Mouse (Mus musculus) midbrain, embryonic 14.5 days (tissue): ENCODE measurements around the gene Map3k11. TPM values are rescaled to one million over a fixed set of nuclear protein-coding genes. Genes with fewer than 3 reads are reported as not detected.
A peak's percentile ranks its signal among the peaks of the same experiment; 100 is the strongest.

ENCODE experiments used
- ATAC-seq: fragments of 200-750 bp; cut with Nextera tagmentation; 2 replicates; pipeline ENCODE4 v1.8.0; 2017; ENCODE audit warnings: moderate number of reproducible peaks, moderate library complexity; ENCODE audit not compliant: low FRiP score, low TSS enrichment
- DNase-seq: peaks from one replicate; pipeline ENCODE4 v3.0.0-alpha.2; 2015
- H3K27ac ChIP-seq: fragments of 300-500 bp; sonication (generic); replicated peaks from 2 replicates; pipeline ENCODE4 v1.5.1; 2014; ENCODE audit warnings: mild to moderate bottlenecking, low read depth, low read length, moderate library complexity
- H3K27me3 ChIP-seq: fragments of 300-500 bp; sonication (generic); 2 replicates; pipeline ENCODE4 v1.6.1; 2014; ENCODE audit warnings: low read length, control low read depth, mixed read lengths; ENCODE audit not compliant: control insufficient read depth, insufficient read depth
- H3K36me3 ChIP-seq: fragments of 300-500 bp; sonication (generic); 2 replicates; pipeline ENCODE4 v1.6.1; 2014; ENCODE audit warnings: low read length, control low read depth; ENCODE audit not compliant: control insufficient read depth, insufficient read depth
- H3K4me1 ChIP-seq: fragments of 300-500 bp; sonication (generic); 2 replicates; pipeline ENCODE4 v1.6.1; 2014; ENCODE audit warnings: mild to moderate bottlenecking, antibody characterized with exemption, low read length, control low read depth; ENCODE audit not compliant: control insufficient read depth, insufficient read depth
- H3K4me2 ChIP-seq: fragments of 300-500 bp; sonication (generic); 2 replicates; pipeline ENCODE4 v1.6.1; 2014; ENCODE audit warnings: mild to moderate bottlenecking, low read length, moderate library complexity
- H3K4me3 ChIP-seq: fragments of 300-500 bp; sonication (generic); replicated peaks from 2 replicates; pipeline ENCODE4 v1.5.1; 2014; ENCODE audit warnings: low read depth, low read length
- H3K9ac ChIP-seq: fragments of 300-500 bp; sonication (generic); replicated peaks from 2 replicates; pipeline ENCODE4 v1.6.1; 2014; ENCODE audit warnings: mild to moderate bottlenecking, low read length, moderate library complexity
- H3K9me3 ChIP-seq: fragments of 300-500 bp; sonication (generic); 2 replicates; pipeline ENCODE4 v1.6.1; 2016; ENCODE audit warnings: low read length, control low read depth, mixed read lengths; ENCODE audit not compliant: control insufficient read depth
- WGBS: fragments of 180-500 bp; shearing (Covaris S2); extraction: QIAGEN DNeasy Blood & Tissue Kit; methylation state at CpG from one replicate; pipeline ENCODE4 v1.1.7; 2014; 5-methylcytosine and 5-hydroxymethylcytosine counted together
- polyA plus RNA-seq: library from polyadenylated mRNA; unstranded; fragments of >200 nt; fragmentation: Nextera tagmentation; extraction: Ambion mirVana; gene quantifications from 2 replicates; pipeline ENCODE4 v1.2.1, GENCODE M21; 2014

The Map3k11 gene
- polyA plus RNA-seq, 1 experiment from 2014 or later, result 12.1 TPM

DNA sequence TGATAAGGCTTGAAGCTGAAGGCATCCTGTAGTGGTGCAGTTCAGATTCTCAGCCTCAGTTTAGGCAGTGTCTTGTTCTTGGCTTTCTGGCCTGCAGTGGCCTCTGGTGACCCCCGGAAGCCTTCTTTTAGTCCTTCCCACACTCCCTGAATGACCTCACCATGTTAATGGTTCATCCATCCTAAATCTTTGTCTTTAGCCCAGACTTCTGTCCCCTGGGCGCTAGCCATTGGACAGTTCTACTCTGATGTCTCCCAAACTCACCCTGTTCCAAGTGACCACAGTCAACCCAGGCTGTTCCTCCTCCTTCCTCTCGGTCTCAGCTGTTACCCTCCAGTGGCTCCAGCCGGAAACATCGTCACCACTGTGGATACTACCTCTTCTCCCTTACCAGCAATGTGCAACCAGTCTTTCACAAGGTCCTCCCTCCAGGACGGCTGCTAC is 39.2 kb upstream of the Map3k11 start:
- WGBS, result 72% methylated on average over 6 of the region's 6 CpGs

DNA sequence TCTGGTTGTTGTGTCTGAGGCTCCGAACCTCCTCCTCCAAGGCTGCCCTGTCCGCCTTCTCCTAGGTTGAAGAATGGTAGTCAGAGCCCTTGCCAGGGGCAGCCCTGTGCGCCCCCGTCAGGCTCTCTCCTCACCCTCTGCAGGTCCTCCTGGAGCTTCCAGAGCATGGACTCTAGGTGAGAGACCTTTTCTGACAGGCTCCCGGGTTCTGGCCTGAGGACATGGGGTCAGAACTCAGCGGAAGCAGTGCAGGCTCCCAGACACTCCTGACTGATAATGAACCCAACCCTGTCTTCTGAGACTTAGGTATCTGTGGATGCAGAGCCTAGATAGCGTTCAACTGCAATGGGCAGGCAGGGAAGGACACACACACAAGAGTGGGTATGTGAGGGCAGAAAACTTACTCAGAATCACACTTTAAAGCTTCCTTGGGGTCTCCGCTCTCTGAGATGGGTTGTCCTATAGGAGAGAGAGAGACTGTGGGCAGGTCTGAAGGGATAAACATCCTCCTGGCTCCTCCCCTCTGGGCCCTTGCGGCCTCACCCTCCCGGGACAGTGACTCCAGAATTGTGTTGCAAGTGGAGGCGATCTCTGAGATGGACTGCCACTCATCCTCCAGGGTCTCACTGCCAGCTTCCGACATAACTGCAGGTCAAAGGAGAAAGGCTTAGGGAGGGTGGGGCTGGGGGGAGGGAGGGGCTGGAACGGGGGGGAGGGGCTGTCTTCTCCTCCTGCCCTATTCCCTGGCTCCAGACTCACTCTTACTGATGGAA is 36.9 kb upstream of the Map3k11 start:
- Histone ChIP-seq H3K4me2 (no peak overlapping the region), H3K27me3 (peaks cover 28% of the 10 kb centered on the region), H3K36me3 (peaks cover 23% of the 10 kb centered on the region), H3K4me3 (no peak overlapping the region), H3K27ac (no peak overlapping the region), H3K9me3 (no peaks in the 10 kb centered on the region), H3K4me1 (peaks cover 24% of the 10 kb centered on the region), H3K9ac (no peak overlapping the region)
- no peak for DNase-seq
- WGBS, result 61% methylated on average over 13 of the region's 13 CpGs
- ATAC-seq, result no peak

More for the DNA sequence above, 39.2 kb upstream of the Map3k11 start:
- H3K9ac ChIP-seq, result peak overlapping the region; percentile 43; the same call in 1 of the 2 replicates
- no peak for DNase-seq
- H3K27me3 ChIP-seq, result peaks cover 10% of the 10 kb centered on the region
- H3K4me1 ChIP-seq, result peaks cover 18% of the 10 kb centered on the region
- H3K9me3 ChIP-seq, result no peaks in the 10 kb centered on the region
- H3K4me3 ChIP-seq, result peak overlapping the region; percentile 27
- H3K27ac ChIP-seq, result peak overlapping the region; percentile 78
- H3K36me3 ChIP-seq, result peaks cover 47% of the 10 kb centered on the region
- peak overlapping the region; percentile 58 for H3K4me2 ChIP-seq
- no peak for ATAC-seq

DNA sequence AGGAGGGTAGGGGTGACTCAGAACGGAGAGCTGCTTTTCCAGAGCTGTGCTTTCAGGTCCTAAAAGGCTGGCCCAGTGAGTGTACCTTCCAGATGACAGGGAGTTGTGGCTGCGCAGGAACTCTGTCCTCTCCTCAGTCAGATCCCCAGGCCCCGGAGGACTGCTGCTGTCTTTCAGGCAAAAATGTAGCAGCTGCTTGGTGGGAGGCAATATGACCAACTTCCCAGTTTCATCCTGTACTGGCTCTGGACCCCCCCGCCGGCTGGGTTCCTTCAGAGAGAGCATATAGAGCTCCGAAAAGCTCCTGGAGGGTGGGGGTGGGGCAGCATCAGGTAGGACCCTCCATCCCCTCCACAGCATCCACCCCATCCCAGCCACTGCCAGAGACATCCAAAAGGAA is 36.0 kb upstream of the Map3k11 start:
- Histone ChIP-seq H3K36me3 (peaks cover 14% of the 10 kb centered on the region), H3K4me1 (peaks cover 23% of the 10 kb centered on the region), H3K9me3 (no peaks in the 10 kb centered on the region), H3K4me3 (no peak overlapping the region), H3K27me3 (peaks cover 28% of the 10 kb centered on the region), H3K27ac (no peak overlapping the region), H3K9ac (no peak overlapping the region; the same call in 1 of the 2 replicates), H3K4me2 (no peak overlapping the region)
- ATAC-seq, result no peak
- 76% methylated on average over 6 of the region's 6 CpGs for whole genome bisulfite sequencing
- no peak for DNase-seq

DNA sequence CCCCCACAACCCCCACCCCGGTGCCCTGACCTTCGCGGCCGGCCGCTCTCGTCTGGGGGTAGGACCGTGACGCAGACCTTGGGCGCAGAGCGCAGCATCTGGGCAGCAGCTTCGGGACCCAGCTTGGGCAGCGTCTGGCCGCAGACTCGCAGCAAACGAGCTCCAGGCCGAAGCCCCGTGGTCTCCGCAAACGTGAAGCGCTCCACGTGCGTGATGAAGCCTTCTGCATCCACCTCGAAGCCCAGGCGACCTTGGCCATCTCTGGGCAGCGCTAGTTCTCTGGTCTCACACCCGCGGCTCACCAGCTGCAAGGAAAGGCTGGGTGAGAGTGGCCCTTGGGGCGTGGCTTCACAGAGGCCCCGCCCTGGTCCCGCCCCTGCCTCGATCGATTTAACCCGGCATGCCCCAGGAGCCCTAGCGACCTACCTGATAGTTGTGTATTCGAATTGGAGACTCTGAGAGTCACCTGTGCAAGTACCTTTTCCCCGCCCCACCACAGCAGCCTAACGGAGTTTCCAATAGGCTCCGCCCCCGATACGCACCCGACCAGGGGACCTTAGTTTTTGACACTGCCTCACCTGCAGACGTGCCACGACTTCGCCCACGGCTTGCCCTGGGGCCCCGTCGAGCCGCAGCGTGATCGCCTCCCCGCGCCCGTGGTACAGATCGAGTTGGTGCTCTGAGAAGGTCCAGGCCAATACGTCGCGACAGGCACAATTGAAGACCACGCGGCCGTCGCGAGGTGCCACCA is 34.4 kb upstream of the Map3k11 start:
- WGBS, result 3% methylated on average over 62 of the region's 62 CpGs
- DNase-seq (peak; percentile 68), ATAC-seq (peak; percentile 66; the same call in 1 of the 2 replicates)
- peak overlapping the region; percentile 65 for H3K4me2 ChIP-seq
- H3K27ac ChIP-seq, result no peak overlapping the region
- H3K27me3 ChIP-seq, result peaks cover 28% of the 10 kb centered on the region
- 0 out of 2 replicates have a peak, but pooled peaks cover 5% of the 10 kb centered on the region for H3K36me3 ChIP-seq
- peak overlapping the region; percentile 36 for H3K4me3 ChIP-seq
- H3K9ac ChIP-seq, result peak overlapping the region; percentile 44
- peaks cover 10% of the 10 kb centered on the region for H3K4me1 ChIP-seq
- no peaks in the 10 kb centered on the region for H3K9me3 ChIP-seq

DNA sequence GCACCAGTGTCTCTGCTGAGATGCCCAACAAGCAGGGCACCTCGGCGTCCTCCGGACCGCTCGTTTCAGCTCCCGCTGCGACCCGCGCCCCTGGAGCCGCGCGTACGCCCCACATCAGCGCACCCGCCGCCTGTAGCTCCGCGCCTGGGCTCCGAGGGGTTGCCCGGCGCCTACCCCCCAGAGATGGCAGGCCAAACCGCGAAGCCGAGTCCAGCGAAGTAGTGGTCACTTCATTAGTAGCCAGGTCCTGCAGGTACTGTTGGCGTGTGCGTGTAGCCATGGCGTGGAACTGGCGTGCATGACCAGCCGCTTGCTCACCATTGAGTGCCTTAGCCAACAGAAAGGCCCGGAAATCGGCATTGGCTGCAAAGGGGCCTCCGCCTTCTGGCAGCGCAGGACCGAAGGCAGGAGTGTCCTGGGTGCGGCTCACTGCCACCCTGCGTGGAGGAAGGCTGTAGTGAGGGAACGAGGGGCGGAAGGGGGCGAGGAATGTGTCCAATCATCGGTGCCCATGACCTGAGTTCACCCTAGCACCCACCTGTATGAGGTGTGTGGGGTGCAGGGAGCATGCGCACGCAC is 33.7 kb upstream of the Map3k11 start:
- DNase-seq (peak; percentile 33), ATAC-seq (0 out of 2 replicates have a peak, but pooled peaks have one; percentile 6)
- peak overlapping the region; percentile 44 for H3K9ac ChIP-seq
- H3K4me3 ChIP-seq, result peak overlapping the region; percentile 36
- H3K9me3 ChIP-seq, result no peaks in the 10 kb centered on the region
- 0 out of 2 replicates have a peak, but pooled peaks cover 5% of the 10 kb centered on the region for H3K36me3 ChIP-seq
- WGBS, result 6% methylated on average over 43 of the region's 43 CpGs
- H3K27me3 ChIP-seq, result peaks cover 28% of the 10 kb centered on the region
- H3K4me1 ChIP-seq, result peaks cover 10% of the 10 kb centered on the region
- H3K4me2 ChIP-seq, result peak overlapping the region; percentile 65
- H3K27ac ChIP-seq, result no peak overlapping the region

DNA sequence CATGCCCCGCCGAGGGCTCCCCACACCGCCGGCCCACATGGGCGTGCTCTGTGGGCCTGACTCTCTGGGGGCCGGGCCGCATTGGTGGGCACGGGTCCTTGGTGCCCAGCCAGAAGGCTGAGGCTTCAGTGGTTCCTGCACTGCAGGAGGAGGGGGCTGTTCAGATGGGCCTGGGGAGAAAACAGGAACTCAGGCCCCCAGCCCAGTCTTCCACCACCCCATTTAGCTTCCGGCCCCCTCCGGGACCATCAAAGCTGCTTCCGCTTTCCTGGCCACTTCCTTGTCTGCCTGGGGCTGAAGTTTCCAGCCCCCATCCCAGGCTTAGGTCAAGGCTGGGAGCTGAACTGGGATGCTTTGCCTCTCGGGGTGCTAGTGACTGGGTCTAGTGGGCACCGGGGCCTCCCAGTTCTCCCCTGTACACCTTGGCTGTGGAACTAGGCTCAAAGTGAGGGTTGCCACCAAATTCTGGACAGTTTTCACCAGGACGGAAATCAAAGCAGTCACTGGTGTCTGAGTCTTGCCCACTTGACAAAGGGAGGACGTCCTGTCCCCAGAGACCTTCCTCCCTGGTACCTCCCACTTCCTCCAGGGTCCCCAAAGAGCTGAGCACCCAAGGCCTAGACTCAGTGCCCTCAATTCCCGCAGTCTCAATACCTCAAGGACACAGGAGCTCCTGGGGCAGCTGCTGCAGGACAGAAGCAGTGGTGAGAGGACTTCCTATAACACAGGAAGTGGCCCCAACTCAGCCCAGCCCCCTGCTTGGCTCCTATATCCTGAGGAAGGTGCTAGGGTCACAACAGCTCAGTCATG is 27.4 kb upstream of the Map3k11 start:
- no peaks in the 10 kb centered on the region for H3K27me3 ChIP-seq
- H3K9me3 ChIP-seq, result no peaks in the 10 kb centered on the region
- H3K4me3 ChIP-seq, result no peak overlapping the region
- H3K4me2 ChIP-seq, result no peak overlapping the region
- H3K9ac ChIP-seq, result no peak overlapping the region
- no peak for ATAC-seq
- DNase-seq, result no peak
- H3K27ac ChIP-seq, result no peak overlapping the region
- peaks cover 17% of the 10 kb centered on the region for H3K36me3 ChIP-seq
- peaks cover 4% of the 10 kb centered on the region for H3K4me1 ChIP-seq
- WGBS, result 91% methylated on average over 16 of the region's 16 CpGs

DNA sequence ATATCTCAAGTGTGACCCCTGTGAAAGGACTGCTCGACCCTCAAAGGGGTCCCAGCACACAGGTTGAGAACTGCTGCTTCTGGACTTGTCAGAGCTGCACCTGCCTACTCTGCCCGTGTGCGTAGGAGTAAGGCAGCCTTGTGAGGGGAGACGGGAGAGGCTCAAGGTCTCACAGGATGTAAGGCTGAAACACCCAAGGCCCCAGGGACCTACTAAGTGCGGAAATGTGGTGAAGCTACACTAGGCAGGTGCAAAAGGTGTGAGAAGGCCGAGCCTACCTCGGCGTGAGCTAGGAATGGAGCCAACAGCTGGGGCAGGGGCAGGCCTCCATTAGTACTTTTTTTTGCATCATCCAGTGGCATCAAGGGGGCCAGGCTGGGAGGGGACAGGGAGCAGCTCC is 26.2 kb upstream of the Map3k11 start:
- H3K9me3 ChIP-seq, result no peaks in the 10 kb centered on the region
- WGBS, result 81% methylated on average over 8 of the region's 8 CpGs
- H3K27ac ChIP-seq, result no peak overlapping the region
- H3K9ac ChIP-seq, result peak overlapping the region; percentile 29; the same call in 1 of the 2 replicates
- H3K27me3 ChIP-seq, result no peaks in the 10 kb centered on the region
- DNase-seq (no peak), ATAC-seq (no peak)
- H3K4me3 ChIP-seq, result no peak overlapping the region
- H3K36me3 ChIP-seq, result peaks cover 29% of the 10 kb centered on the region
- H3K4me1 ChIP-seq, result peaks cover 4% of the 10 kb centered on the region
- peak overlapping the region; percentile 53 for H3K4me2 ChIP-seq
